Mouse (Mus musculus): ENCODE data around the gene Vps45.
"Not testable (repeated sequence)": the region's sequence is repeated elsewhere in the genome, so short reads cannot be mapped to it uniquely, and the experiment has no call there.

Gene Vps45

DNA sequence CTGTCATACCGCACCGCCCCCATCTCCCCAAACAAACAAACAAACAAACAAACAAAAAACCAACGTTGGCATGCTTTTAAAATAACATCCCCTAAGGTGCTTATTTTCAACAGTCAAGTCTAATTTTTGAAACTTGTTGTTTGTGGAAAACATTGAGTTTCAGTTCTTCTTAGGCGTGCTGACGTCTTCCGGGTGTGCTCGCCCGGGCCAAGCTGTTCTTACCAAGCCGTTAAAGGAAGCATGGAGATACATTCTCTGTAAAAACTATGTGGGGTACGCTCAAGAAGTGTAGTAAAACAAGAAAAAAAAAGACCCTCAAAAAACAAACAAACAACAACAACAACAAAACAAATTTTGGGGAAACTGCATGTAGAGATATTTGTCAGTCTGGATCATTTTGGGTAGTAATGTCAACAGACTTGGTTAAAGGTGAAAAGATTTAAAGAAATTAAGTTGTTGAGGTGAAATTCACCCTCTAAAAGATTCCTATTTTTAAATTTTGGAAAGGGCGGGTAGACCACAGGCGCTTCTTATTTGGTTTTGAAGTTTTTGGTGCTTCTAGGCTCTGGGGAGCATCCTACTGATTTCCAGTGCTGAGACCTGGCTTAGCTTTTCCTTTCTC is 85.9 kb downstream of the Vps45 start:
- DNase-seq (ENCODE audit: low spot score): no peak

DNA sequence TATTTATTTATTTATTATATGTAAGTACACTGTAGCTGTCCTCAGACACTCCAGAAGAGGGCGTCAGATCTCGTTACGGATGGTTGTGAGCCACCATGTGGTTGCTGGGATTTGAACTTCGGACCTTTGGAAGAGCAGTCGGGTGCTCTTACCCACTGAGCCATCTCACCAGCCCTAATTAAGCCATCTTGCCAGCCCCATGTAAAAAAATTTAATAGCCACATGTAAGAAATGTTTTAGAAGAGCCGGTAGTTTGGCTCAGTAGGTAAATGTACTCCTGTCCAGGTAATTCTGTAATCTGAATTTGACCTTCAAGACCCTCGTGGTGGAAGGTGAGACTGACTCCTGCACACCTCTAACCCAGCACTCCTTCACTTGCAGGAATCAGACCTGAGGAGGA is 87.6 kb downstream of the Vps45 start:
- not testable (repeated sequence) for DNase-seq (ENCODE audit: low spot score)

DNA sequence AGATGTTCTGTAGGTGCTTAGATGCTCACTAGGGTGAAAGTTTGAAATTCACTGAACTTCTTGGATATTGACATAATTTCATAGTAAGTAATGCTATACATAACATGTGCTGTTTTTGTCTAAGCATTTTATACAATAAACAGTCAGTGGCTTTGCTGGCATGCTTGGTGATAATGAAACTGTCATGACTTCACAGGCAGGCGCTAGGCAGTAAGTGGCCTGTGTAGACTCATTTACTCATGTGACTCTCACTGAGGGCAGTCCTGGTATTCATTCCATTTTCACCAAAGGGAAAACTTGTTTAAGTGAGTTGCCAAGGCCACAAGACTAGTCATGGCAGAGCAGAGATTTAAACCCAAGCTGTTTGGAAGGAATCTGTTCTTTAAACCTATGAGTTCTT is 89.0 kb downstream of the Vps45 start:
- no peak for DNase-seq (ENCODE audit: low spot score)

DNA sequence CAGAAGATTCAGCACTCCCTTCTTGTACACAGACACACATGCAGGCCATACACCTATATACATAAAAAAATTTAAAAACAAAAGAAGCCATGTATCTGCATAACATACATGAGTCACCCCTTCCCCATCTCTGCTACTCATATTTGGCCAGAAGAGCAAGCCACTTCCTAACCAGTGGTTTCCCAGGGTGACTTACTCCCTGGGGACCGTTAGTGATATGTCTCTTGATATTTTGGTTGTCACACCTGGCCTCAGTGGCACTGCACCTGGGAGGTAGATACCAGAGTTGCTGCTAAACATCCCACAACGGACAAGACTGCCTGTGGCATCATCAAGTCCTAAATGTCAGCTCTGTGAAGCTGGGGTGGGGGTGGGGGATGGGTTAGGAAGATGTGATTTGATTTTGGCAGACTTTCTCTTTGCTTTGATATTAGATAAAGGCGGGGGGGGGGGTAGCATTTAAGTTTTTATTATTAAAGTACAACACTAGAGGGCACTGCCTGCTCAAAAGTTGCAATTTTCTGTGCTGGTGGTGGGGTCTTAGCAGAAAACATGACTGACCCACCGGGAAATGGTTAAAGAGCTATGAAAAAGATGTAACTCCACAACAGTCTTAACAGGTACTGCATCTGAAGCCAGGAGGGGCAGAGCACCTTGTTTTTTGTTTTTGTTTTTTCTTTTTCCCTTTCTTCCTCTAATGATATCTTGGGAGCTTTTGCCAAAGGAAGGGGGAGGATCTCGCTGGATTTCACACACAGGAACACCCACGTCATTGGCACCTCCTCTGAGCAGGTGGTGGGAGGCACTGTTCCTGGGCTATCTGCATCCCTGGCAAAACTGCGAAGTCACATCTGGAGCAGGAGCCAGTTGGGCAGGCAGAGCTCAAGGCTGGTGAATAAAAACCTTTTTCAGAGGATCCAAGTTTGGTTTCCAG is 92.5 kb downstream of the Vps45 start:
- DNase-seq (ENCODE audit: low spot score): no peak

DNA sequence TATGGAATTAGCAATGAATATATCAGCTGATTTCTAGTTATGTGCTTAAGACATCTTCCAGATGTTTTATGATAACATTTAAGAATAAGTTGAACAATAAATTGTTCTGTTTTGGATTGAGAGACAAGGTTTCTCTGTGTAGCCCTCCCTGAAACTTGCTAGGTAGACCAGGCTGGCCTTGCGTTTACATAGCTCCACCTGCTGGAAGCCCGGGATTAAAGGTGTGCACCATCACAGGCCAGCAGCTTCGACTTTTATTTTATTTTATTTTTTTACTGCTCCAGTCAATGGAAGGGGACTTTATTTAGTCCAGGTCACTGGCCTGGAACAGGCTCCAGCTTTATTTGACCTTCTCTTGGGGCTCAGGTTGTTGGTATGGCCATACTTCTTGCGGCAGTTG is 94.6 kb downstream of the Vps45 start:
- DNase-seq (ENCODE audit: low spot score): no peak

DNA sequence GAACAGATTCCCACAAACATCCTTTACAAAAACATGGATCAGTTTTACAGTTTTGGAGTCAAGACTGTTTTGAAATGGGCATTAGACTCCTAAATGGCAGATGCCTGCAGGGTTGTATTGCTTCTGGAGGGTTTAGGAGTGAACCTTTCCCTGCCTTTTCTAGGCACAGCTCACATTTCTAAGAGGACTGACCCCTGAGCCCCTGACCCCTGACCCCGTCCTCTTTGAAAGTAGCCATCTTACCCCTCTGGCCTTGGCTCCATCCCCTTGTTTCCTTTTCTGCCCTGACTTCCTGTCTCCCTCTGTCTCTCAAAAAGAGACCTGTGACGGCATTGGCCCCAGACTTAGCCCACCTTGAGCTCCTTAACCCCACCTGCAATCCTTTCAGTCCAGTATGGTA is 95.0 kb downstream of the Vps45 start:
- no peak for DNase-seq (ENCODE audit: low spot score)

DNA sequence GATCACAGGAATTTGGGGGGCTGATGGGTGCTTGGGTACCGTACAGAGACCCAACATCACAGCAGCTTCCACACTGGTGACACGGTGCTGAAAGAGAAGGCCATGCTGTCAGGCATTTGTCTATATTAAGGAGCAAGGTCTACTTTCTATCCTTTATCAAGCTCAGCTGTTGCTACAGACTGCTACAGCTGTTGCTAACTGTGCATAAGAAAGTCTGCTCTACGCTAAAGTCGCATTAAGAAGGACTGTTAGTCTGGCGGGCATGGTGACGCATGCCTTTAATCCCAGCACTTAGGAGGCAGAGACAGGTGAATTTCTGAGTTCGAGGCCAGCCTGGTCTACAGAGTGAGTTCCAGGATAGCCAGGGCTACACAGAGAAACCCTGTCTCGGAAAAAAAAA is 96.1 kb downstream of the Vps45 start:
- DNase-seq (ENCODE audit: low spot score): not testable (repeated sequence)

DNA sequence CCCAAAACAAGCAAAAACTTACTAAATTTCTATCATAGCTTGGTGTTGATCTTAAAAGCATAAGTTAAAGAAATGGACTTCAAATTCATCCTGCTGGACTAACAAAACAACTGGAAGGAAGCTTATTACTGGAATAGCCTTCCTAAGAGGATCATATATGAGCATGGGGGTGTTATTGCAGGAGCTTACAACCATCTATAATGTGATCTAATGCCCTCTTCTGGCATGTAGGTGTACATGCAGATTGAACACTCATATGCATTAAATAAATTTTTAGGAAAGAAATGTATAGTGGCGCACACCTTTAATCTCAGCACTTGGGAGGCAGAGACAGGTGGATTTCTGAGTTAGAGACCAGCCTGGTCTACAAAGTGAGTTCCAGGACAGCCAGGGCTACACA is 98.5 kb downstream of the Vps45 start:
- DNase-seq (ENCODE audit: low spot score): no peak

DNA sequence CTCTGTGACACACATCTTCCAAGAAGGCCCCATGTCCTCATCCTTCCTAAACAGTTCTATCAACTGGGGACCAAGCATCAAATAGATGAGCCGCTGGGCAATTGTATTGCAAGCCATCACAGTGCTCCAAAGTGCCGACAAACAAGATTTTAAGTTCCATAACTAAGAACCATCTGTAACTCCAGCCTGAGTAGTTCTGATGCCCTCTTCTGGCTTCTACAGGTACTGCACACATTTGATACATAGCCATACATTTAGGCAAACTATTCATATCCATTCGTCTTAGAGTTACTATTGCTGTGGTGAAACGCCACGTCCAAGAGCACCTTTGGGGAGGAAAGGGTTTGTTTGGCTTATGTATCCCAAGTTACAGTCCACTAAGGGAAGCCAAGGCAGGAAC is 99.2 kb downstream of the Vps45 start:
- DNase-seq (ENCODE audit: low spot score): no peak

DNA sequence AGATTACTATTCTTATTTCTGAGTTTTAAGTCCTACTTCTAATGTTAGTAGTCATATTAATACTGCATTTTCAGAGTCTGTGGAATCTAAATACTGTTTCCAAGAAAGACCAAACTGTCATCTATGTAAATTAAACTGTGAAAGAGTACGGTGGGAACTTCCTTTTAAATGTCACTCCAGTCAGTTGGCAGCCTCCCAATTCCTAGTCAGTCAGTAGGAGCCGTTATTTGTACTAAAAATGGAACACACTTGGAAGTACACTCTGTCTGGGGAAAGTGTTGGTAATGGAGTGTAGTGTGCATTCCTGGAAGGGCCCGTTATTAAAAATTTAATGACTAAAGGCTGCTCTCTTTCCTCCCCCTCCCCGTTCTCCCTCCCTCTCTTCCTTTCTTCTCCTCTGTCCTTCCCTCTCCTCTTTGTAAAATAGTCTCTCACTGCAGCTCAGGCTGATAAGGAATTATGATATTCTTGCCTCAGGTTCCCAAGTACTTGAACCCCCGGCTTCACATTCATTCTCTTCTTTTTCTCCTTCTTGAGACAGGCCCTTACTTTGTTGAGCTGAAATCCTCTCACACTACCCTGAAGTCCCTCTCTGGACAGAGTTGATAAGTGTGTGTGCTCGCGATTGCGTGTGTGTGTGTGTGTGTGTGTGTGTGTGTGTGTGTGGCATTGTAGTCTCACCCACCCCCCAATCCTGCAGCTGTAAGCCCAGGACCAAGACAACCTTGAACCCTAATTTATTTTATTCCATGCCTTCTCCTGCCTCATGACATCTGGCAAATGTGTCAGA is 100.7 kb downstream of the Vps45 start:
- no peak for DNase-seq (ENCODE audit: low spot score)

DNA sequence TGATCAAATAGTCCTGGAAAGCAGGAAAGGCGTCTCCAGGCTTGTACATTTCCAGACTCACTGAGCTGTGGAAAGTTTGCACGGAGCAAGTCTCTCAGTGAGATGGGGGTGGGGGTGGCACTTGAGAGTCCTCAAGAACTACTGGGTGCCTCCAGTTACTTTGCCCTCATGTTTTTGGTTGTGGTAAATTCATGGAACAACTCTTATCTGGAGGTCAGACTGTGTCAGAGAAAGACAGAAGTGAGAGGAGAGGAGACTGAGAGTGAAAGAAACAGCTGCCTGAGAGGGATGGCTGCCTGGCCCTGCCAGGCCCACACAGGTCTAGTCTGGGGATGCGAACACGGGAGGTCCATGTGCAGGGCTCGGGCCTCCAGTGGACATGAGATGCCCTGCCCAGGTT is 102.9 kb downstream of the Vps45 start:
- DNase-seq (ENCODE audit: low spot score): no peak

DNA sequence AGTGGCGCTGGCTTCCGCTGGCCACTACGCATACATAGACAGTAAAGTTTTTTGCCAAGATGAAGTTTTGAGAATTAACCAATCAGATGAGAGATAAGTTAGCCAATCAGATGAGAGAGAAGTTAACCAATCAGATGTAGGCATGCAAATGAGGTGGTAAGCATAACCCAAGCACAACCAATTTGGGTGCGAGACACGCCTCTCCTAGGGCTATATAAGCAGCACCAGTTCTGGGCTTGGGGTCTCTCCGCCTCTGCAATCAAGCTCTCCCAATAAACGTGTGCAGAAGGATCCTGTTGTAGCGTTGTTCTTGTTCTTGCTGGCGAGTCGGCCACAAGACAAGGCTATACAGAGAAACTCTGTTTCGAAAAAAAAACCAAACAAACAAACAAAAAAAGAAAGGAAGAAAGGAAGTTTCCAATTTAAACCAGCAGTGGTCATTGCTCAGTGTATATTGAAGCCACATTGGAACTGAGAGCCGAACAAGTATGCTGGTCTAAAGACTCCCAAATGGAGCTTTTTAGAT is 103.6 kb downstream of the Vps45 start:
- not testable (repeated sequence) for DNase-seq (ENCODE audit: low spot score)

DNA sequence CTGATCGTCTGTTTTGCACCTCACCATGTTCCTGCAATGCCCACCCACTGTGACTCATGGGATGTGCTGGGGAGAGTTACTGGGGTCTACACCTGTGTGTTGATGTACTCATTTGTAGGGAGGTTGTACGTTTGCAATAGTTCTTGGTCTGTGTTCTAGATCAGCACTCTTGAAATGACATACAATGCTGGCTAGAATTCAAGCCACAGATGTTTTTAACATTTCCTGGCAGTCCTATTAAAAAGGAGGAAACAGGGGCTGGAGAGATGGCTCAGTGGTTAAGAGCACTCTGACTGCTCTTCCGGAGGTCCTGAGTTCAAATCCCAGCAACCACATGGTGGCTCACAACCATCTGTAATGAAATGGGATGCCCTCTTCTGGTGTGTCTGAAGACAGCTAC is 104.7 kb downstream of the Vps45 start:
- DNase-seq (ENCODE audit: low spot score): no peak

DNA sequence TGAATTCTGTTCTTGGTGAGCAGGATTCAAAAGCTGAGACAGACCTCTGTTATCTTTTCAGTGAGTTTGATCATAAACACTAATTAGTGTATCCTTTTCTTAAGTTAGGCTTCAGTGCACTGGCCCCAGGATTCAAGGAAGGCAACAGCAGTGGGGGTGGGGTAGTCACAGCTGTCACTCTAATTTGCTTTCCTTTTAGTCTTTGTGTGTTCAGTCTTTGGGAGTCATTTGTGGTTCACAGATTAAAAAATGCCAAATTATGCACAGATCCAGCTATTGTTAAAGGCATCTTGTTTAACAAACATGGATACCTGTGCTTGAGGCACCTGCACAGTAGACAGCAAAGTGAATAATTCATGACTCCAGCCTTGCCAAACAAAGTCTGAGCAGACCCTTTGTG is 105.2 kb downstream of the Vps45 start:
- no peak for DNase-seq (ENCODE audit: low spot score)

DNA sequence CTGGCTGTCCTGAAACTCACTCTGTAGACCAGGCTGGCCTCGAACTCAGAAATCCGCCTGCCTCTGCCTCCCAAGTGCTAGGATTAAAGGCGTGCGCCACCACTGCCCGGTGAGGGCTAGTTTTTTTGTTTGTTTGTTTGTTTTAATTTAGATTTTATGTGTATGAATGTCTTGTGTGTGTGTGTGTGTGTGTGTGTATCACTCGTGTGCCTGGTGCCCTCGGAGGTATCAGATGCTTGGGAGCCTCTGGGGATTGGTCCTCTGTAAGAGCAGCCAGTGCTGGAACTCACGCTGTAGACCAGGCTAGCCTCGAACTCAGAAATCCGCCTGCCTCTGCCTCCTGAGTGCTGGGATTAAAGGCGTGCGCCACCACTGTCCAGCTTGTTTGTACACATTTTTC is 106.7 kb downstream of the Vps45 start:
- DNase-seq (ENCODE audit: low spot score): not testable (repeated sequence)

DNA sequence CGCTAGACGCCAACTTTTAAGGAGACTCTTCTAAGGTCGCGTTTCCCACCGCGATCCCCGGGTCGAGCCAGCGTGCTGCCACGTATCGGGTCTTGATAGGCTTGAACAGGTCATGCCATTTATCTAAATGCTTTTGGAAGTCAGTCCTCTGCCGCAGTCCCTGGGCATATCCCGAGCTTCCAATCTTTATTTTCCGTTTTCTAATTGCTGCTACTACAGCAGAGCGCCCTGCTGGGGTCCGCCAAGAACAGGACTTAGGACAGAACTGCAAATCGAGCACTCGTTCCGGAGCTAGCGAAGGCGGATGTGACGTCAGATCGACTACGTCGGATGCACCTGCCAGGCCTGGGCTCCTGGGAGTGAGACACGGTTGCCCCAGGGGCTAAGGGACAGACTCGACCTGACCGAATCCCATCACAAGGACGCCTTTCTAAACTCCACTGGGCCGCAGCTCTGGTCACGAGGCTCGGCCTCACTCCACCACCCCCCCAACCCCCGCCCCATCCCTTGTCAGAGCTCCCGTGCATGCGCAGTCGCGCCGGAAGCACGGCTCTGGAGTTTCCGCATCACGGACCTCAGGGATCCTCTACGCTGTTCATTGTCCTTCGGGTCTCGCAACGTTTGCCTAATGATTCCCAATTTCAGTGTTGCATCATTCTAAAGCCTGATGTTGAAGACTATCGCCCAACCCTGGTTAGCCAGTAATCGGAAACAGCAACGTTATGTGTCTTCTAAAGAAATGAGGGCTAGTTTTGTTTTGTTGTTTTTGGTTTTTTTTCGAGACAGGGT is 107.3 kb downstream of the Vps45 start:
- peak; percentile 93 for DNase-seq (ENCODE audit: low spot score)

Measured in layer of hippocampus, adult 9-10 months (tissue).